Mouse (Mus musculus): ENCODE data around the gene Dolk. TPM values are rescaled to one million over a fixed set of nuclear protein-coding genes. Genes with fewer than 3 reads are reported as not detected.

Dolk gene
- polyA plus RNA-seq, 1 experiment from 2014 or later, result 39.7 TPM

- Histone ChIP-seq H3K9me3 (no peaks in the 10 kb centered on the region), H3K9ac (no peak overlapping the region), H3K4me2 (no peak overlapping the region), H3K4me3 (no peak overlapping the region), H3K4me1 (replicated peaks) (peaks cover 17% of the 10 kb centered on the region; the same call in 1 of the 2 replicates), H3K27ac (replicated peaks) (no peak overlapping the region), H3K36me3 (peaks cover 46% of the 10 kb centered on the region), H3K27me3 (no peaks in the 10 kb centered on the region)
- no peak for ATAC-seq (ENCODE audit: low FRiP score, low read depth)
- 91% methylated on average over 7 of the region's 7 CpGs for WGBS
Observed at GRCm38 (mm10) chr2:30257699-30258460, 28.3 kb downstream of the Dolk start.

DNA sequence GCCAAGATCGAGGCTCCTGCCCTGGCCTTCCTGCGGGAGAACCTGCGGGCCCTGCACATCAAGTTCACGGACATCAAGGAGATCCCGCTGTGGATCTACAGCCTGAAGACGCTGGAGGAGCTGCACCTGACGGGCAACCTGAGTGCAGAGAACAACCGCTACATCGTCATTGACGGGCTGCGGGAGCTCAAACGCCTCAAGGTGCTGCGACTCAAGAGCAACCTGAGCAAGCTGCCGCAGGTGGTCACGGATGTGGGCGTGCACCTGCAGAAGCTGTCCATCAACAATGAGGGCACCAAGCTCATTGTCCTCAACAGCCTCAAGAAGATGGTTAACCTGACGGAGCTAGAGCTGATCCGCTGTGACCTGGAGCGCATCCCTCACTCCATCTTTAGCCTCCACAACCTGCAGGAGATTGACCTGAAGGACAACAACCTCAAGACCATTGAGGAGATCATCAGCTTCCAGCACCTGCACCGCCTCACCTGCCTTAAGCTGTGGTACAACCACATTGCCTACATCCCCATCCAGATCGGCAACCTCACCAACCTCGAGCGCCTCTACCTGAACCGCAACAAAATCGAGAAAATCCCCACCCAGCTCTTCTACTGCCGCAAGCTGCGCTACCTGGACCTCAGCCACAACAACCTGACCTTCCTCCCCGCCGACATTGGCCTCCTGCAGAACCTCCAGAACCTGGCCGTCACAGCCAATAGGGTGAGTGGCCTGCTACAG, 29.4 kb downstream of the Dolk start:
- H3K4me1 ChIP-seq (replicated peaks), result peaks cover 10% of the 10 kb centered on the region; the same call in 1 of the 2 replicates
- no peaks in the 10 kb centered on the region for H3K9me3 ChIP-seq
- H3K27ac ChIP-seq (replicated peaks), result no peak overlapping the region
- no peak overlapping the region for H3K9ac ChIP-seq
- no peak for ATAC-seq (ENCODE audit: low FRiP score, low read depth)
- H3K4me2 ChIP-seq, result no peak overlapping the region
- peaks cover 46% of the 10 kb centered on the region for H3K36me3 ChIP-seq
- no peak overlapping the region for H3K4me3 ChIP-seq
- 98% methylated on average over 30 of the region's 30 CpGs for WGBS
- no peaks in the 10 kb centered on the region for H3K27me3 ChIP-seq

- ATAC-seq (ENCODE audit: low FRiP score, low read depth), result no peak
- no peaks in the 10 kb centered on the region for H3K9me3 ChIP-seq
- peaks cover 12% of the 10 kb centered on the region; the same call in 1 of the 2 replicates for H3K4me1 ChIP-seq (replicated peaks)
- no peak overlapping the region for H3K4me3 ChIP-seq
- H3K4me2 ChIP-seq, result no peak overlapping the region
- WGBS, result 97% methylated on average over 42 of the region's 42 CpGs
- H3K27ac ChIP-seq (replicated peaks), result no peak overlapping the region
- H3K9ac ChIP-seq, result no peak overlapping the region
- H3K27me3 ChIP-seq, result no peaks in the 10 kb centered on the region
- peaks cover 40% of the 10 kb centered on the region for H3K36me3 ChIP-seq
Observed at GRCm38 (mm10) chr2:30255631-30256395, 30.3 kb downstream of the Dolk start.

DNA sequence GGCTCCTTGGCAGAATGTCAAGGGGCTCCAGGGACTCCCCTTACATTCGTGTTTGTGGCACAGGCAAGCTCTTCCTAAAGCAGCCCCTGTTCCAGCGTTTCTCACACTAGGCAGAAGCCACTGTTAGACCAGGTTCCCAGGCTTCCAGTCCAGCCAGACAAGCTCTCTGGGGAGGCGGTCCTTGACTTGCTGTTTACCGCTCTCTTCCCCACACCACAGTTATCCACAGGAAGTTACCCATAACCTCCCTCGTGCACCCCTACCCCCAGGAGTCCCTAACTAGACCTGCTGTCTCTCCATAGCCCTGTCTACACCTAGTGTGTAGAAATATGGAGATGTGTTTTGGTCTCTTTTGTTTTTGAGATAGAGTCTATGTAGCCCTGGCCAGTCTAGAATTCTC, 32.3 kb downstream of the Dolk start:
- no peak overlapping the region for H3K4me3 ChIP-seq

GRCm38 (mm10) chr2:30252521-30252920, 33.6 kb downstream of the Dolk start:
- no peaks in the 10 kb centered on the region for H3K27me3 ChIP-seq
- peaks cover 36% of the 10 kb centered on the region for H3K36me3 ChIP-seq
- 65% methylated on average over 3 of the region's 3 CpGs for WGBS
- no peak overlapping the region for H3K4me2 ChIP-seq
- no peak overlapping the region for H3K4me3 ChIP-seq
- H3K4me1 ChIP-seq (replicated peaks), result peaks cover 2% of the 10 kb centered on the region; the same call in 1 of the 2 replicates
- no peak for ATAC-seq (ENCODE audit: low FRiP score, low read depth)
- no peaks in the 10 kb centered on the region for H3K9me3 ChIP-seq
- no peak overlapping the region for H3K9ac ChIP-seq
- no peak overlapping the region for H3K27ac ChIP-seq (replicated peaks)

More for the DNA sequence above, 32.3 kb downstream of the Dolk start:
- no peak overlapping the region for H3K9ac ChIP-seq
- no peak for ATAC-seq (ENCODE audit: low FRiP score, low read depth)
- no peaks in the 10 kb centered on the region for H3K27me3 ChIP-seq
- H3K27ac ChIP-seq (replicated peaks), result no peak overlapping the region
- peaks cover 43% of the 10 kb centered on the region for H3K36me3 ChIP-seq
- 86% methylated on average over 5 of the region's 5 CpGs for WGBS
- H3K4me2 ChIP-seq, result no peak overlapping the region
- H3K4me1 ChIP-seq (replicated peaks), result peaks cover 2% of the 10 kb centered on the region; the same call in 1 of the 2 replicates
- no peaks in the 10 kb centered on the region for H3K9me3 ChIP-seq

GRCm38 (mm10) chr2:30251417-30252104, 34.6 kb downstream of the Dolk start:
- Histone ChIP-seq H3K4me2 (no peak overlapping the region), H3K4me3 (no peak overlapping the region), H3K27me3 (no peaks in the 10 kb centered on the region), H3K27ac (replicated peaks) (no peak overlapping the region), H3K4me1 (replicated peaks) (peaks cover 2% of the 10 kb centered on the region; the same call in 1 of the 2 replicates), H3K9ac (no peak overlapping the region), H3K9me3 (no peaks in the 10 kb centered on the region), H3K36me3 (peaks cover 26% of the 10 kb centered on the region)
- 90% methylated on average over 5 of the region's 5 CpGs for WGBS
- no peak for ATAC-seq (ENCODE audit: low FRiP score, low read depth)

DNA sequence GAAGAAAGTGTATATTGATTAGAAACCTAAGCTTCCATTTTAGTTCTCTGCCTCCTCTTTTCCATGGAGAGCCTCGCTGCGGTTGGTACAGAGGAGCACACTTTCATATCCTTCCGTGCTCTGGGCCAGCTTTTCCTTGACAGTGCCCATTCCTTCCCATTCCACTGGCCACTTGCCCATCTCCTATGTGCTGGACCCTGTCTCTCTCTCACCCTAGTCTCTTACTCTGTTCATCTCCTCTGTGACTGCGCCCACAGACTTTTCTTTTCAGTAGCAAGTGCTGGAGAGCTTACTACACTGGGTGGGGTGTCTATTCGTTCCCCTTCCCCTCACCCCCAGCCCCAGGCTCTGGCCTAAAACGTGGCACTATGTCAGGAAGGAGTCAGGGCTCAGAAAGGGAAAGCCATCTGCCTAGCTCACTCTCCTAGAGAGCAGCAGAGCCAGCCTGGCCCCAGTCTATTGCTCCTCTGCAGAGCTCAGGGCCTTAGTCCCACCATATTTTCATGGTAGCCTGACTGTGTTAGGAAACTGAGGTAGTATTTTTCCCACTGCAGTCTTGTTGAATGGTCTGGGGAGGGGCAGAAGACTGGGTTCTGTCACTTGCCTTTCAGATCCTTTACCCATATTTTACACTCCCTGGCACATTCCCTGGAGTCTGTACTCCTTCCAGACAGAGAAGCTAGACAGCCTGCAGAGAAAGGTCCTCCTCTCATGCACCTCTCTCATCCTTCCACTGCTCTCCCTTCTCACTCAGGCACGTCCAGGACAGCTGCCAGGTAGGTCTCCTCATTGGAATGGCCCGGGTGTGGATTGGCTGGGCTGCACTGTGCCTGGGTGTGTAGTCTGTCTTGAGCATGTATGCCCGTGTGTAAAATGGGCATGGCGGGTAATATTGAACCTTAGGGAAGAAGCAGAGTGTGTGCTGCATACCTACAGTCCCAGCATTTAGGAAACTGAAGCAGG, 35.7 kb downstream of the Dolk start:
- Histone ChIP-seq H3K4me3 (no peak overlapping the region), H3K27me3 (no peaks in the 10 kb centered on the region), H3K27ac (replicated peaks) (no peak overlapping the region), H3K9ac (no peak overlapping the region), H3K36me3 (peaks cover 15% of the 10 kb centered on the region), H3K4me2 (no peak overlapping the region), H3K4me1 (replicated peaks) (peaks cover 2% of the 10 kb centered on the region; the same call in 1 of the 2 replicates), H3K9me3 (no peaks in the 10 kb centered on the region)
- ATAC-seq (ENCODE audit: low FRiP score, low read depth), result no peak
- WGBS, result 90% methylated on average over 10 of the region's 10 CpGs

DNA sequence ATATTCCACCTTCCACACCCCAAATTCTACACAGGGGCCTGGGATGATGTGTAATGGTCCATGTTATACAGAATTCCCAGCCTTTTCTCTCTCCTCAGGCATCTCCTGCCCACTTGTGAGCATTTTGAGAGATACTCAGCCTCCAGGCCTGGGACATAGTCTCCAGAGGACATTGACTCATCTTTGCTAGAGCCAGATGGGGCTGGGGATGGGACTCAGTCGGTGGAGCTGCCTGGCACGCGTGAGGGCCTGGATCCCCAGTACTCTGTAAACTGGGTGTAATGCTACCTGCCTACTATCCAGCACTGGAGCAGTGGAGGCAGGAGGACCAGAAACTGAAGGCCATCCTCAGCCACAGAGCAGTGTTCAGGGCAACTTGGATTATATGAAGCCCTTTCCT, 37.0 kb downstream of the Dolk start:
- H3K4me3 ChIP-seq, result no peak overlapping the region
- H3K4me1 ChIP-seq (replicated peaks), result peaks cover 2% of the 10 kb centered on the region; the same call in 1 of the 2 replicates
- 96% methylated on average over 3 of the region's 3 CpGs for WGBS
- H3K27me3 ChIP-seq, result no peaks in the 10 kb centered on the region
- no peak overlapping the region for H3K9ac ChIP-seq
- no peak overlapping the region for H3K27ac ChIP-seq (replicated peaks)
- no peaks in the 10 kb centered on the region for H3K9me3 ChIP-seq
- H3K36me3 ChIP-seq, result peaks cover 8% of the 10 kb centered on the region; the same call in 1 of the 2 replicates
- no peak for ATAC-seq (ENCODE audit: low FRiP score, low read depth)
- no peak overlapping the region for H3K4me2 ChIP-seq

GRCm38 (mm10) chr2:30247681-30248080, 38.5 kb downstream of the Dolk start:
- Histone ChIP-seq H3K27ac (replicated peaks) (no peak overlapping the region), H3K36me3 (peaks cover 15% of the 10 kb centered on the region)
- no peak for ATAC-seq (ENCODE audit: low FRiP score, low read depth)

DNA sequence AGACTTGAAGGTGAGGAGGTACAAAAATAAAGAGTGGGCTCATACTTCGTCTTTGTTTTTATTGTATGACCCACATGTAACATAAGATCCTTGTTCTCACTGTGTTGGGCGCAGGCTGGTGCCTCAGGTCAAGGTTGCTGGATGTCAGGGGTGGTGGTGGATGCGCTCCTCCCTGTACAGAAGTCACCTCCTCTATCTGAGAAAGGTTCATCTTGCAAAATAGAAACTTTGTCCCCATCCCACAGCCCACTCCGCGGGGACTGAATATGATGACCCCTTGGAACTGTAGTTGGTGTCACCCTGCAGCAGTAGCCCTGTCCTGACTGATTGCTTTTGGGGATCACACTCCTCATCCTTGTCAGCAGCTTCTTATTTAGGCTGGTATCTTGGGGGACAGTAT, 39.1 kb downstream of the Dolk start:
- 92% methylated on average over 5 of the region's 5 CpGs for WGBS
- no peak for ATAC-seq (ENCODE audit: low FRiP score, low read depth)
- Histone ChIP-seq H3K4me1 (replicated peaks) (peaks cover 14% of the 10 kb centered on the region; the same call in 1 of the 2 replicates), H3K4me2 (no peak overlapping the region), H3K9ac (no peak overlapping the region), H3K36me3 (peaks cover 16% of the 10 kb centered on the region), H3K9me3 (no peaks in the 10 kb centered on the region), H3K27me3 (no peaks in the 10 kb centered on the region), H3K4me3 (no peak overlapping the region), H3K27ac (replicated peaks) (no peak overlapping the region)

More at GRCm38 (mm10) chr2:30247681-30248080, 38.5 kb downstream of the Dolk start:
- no peak overlapping the region for H3K9ac ChIP-seq
- peaks cover 9% of the 10 kb centered on the region; the same call in 1 of the 2 replicates for H3K4me1 ChIP-seq (replicated peaks)
- no peaks in the 10 kb centered on the region for H3K9me3 ChIP-seq
- no peak overlapping the region for H3K4me2 ChIP-seq
- 64% methylated on average over 4 of the region's 4 CpGs for WGBS
- H3K27me3 ChIP-seq, result no peaks in the 10 kb centered on the region
- H3K4me3 ChIP-seq, result no peak overlapping the region

Data from hindbrain, embryonic 15.5 days (tissue).